Mouse (Mus musculus): ENCODE measurements around the gene Abca3. TPM values are rescaled to one million over a fixed set of nuclear protein-coding genes. Genes with fewer than 3 reads are reported as not detected.
"Not testable (repeated sequence)": the region's sequence is repeated elsewhere in the genome, so short reads cannot be mapped to it uniquely, and the experiment has no call there.

Gene Abca3
- polyA plus RNA-seq, 1 experiment from 2014 or later = 23.4 TPM

DNA sequence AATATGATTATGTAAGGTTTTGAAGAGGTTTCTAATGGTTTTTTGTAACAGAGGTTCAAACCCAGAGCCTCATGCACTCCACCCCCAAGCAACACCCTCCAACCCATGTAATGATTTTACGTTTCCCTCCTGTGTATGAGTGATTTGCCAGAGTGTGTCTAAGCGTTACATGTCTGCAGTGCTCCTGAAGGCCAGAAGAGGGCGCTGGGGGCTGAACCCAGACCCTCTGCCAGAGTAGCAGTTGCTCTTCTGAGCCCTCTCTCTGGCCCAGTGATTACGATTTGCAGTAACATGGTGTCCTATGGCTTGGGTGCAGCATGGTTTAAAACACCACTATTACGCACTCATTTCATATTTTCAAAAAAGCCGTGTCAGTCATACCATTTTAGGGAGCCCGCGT is 39.4 kb downstream of the Abca3 start:
- Histone ChIP-seq H3K27me3 (no peaks in the 10 kb centered on the region), H3K27ac (no peak overlapping the region), H3K9me3 (no peaks in the 10 kb centered on the region), H3K4me3 (no peak overlapping the region), H3K9ac (no peak overlapping the region), H3K4me1 (replicated peaks) (no peaks in the 10 kb centered on the region), H3K36me3 (peaks cover 84% of the 10 kb centered on the region), H3K4me2 (no peak overlapping the region)
- whole genome bisulfite sequencing = 66% methylated on average over 8 of the region's 8 CpGs
- ATAC-seq (ENCODE audit: low FRiP score) = no peak

DNA sequence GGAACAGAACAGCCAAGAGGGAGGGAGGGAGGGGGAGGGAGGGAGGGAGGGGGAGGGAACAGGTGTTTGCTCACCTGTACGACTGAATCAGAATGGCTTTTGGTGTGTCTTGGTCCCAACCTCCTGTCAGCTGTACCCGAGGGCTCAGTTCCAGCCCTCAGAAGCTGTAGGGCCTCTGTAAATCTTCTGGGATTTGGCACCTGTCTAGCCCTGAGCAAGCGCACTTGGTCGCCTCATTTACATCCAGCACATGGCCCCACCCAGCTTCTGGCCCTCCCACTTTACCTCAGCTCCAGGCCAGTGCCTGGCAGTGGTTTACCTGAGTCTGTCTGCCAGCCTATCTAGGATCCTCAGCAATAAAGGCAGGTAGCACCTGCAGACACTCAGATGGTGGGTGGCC is 41.8 kb downstream of the Abca3 start:
- H3K36me3 ChIP-seq = peaks cover 84% of the 10 kb centered on the region
- H3K27me3 ChIP-seq = no peaks in the 10 kb centered on the region
- H3K4me1 ChIP-seq (replicated peaks) = no peaks in the 10 kb centered on the region
- 49% methylated on average over 4 of the region's 4 CpGs for WGBS
- no peak for ATAC-seq (ENCODE audit: low FRiP score)
- no peak overlapping the region for H3K9ac ChIP-seq
- no peak overlapping the region for H3K27ac ChIP-seq
- no peak overlapping the region for H3K4me2 ChIP-seq
- no peak overlapping the region for H3K4me3 ChIP-seq
- H3K9me3 ChIP-seq = no peaks in the 10 kb centered on the region

DNA sequence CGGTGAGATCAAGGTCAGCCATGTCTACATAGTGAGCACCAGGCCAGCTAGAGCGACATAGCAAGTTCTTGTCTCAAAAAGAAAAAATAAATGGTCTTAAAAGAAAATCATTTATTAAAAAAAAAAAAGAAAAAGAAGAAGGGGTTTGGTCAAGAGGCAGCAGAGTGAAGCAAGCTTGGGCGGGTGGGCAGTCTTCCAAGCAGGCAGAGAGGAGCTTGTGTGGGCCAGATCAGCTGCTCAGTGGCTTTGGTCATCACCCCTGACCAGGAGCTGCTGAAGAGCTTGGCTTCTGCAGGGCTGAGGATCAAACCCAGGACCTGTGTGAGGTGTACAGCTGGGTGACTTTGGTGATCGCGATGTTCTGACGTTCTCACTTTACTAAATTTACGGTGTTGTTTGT is 42.7 kb downstream of the Abca3 start:
- H3K27me3 ChIP-seq = no peaks in the 10 kb centered on the region
- H3K4me2 ChIP-seq = no peak overlapping the region
- peaks cover 84% of the 10 kb centered on the region for H3K36me3 ChIP-seq
- no peaks in the 10 kb centered on the region for H3K9me3 ChIP-seq
- H3K9ac ChIP-seq = no peak overlapping the region
- H3K4me3 ChIP-seq = no peak overlapping the region
- no peak overlapping the region for H3K27ac ChIP-seq
- no peaks in the 10 kb centered on the region for H3K4me1 ChIP-seq (replicated peaks)
- no peak for ATAC-seq (ENCODE audit: low FRiP score)
- 93% methylated on average over 7 of the region's 7 CpGs for WGBS

GRCm38 (mm10) chr17:24402371-24402770 is 50.6 kb downstream of the Abca3 start:
- Histone ChIP-seq H3K9ac (no peak overlapping the region), H3K36me3 (peaks cover 96% of the 10 kb centered on the region), H3K27me3 (no peaks in the 10 kb centered on the region), H3K4me1 (replicated peaks) (no peaks in the 10 kb centered on the region), H3K4me3 (no peak overlapping the region), H3K4me2 (no peak overlapping the region), H3K27ac (no peak overlapping the region), H3K9me3 (no peaks in the 10 kb centered on the region)
- ATAC-seq (ENCODE audit: low FRiP score) = no peak
- WGBS = 84% methylated on average over 3 of the region's 3 CpGs

DNA sequence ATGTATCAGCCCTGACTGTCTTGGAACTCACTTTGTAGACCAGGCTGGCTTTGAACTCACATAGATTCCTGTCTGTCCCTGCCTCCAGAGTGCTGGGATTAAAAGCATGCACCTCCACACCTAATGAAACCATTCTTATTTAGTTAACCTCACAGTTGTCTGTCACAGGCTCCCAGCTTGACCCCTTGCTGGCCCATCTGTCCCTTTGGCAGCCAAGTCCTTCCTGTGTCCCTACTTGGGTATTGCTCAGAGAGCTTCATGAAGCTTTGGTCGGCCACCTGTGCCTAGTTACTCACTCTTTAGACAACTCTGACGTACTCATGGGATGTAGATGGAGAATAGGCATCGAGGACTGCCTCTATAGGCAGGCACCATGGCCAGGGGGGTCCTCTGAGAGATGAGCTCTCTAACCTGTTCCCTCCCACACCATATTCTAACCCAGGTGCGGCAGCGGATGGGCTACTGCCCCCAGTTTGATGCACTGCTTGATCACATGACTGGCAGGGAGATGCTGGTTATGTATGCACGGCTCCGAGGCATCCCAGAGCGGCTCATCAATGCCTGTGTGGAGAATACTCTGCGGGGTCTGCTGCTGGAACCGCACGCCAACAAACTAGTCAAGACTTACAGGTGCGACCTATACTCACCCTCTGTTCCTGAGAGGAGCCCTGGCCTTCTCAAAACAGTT is 55.5 kb downstream of the Abca3 start:
- 90% methylated on average over 12 of the region's 12 CpGs for WGBS
- no peak for ATAC-seq (ENCODE audit: low FRiP score)
- 0 out of 2 replicates have a peak overlapping the region, but pooled peaks have one; percentile 2 for H3K9ac ChIP-seq
- no peak overlapping the region for H3K4me2 ChIP-seq
- H3K27me3 ChIP-seq = no peaks in the 10 kb centered on the region
- no peaks in the 10 kb centered on the region for H3K9me3 ChIP-seq
- no peaks in the 10 kb centered on the region for H3K4me1 ChIP-seq (replicated peaks)
- H3K4me3 ChIP-seq = no peak overlapping the region
- H3K36me3 ChIP-seq = peaks cover 91% of the 10 kb centered on the region
- no peak overlapping the region for H3K27ac ChIP-seq

DNA sequence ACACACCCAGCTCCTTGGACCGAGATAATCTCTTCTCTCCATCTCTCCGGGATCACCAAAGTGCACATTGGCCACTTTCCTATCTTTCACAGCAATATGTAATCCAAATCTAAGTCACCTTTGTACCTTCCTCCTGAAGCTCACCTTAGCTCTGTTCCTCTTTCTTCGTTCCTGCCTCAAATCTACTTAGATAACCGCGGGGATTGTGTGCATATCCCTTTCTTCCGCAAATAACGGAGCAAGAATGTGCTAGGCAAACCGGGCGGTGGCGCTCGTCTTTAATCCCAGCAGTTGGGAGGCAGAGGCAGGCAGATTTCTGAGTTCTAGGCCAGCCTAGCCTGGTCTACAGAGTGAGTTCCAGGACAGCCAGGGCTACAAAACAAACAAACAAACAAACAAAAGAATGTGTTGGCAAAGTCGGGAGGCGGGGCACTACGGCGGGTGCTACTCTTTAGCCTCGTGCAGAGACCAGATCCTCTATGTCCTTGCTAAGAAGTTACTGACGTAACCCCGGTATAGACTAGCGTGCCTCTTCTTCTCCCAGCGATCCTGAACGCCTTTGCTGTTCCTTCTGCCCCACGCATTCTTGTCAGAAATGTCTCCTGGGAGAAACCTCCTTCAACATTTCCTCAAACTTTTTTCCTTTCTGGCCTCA is 61.9 kb downstream of the Abca3 start:
- H3K4me2 ChIP-seq = peak overlapping the region; percentile 98
- H3K9ac ChIP-seq = peak overlapping the region; percentile 71
- peaks cover 49% of the 10 kb centered on the region for H3K36me3 ChIP-seq
- no peaks in the 10 kb centered on the region for H3K9me3 ChIP-seq
- peak overlapping the region; percentile 71 for H3K4me3 ChIP-seq
- peaks cover 38% of the 10 kb centered on the region for H3K4me1 ChIP-seq (replicated peaks)
- WGBS = 36% methylated on average over 22 of the region's 22 CpGs
- H3K27ac ChIP-seq = peak overlapping the region; percentile 94
- peak; percentile 43; the same call in 1 of the 2 replicates for ATAC-seq (ENCODE audit: low FRiP score)
- no peaks in the 10 kb centered on the region for H3K27me3 ChIP-seq

- peak; percentile 94 for ATAC-seq (ENCODE audit: low FRiP score)
Measured at GRCm38 (mm10) chr17:24414230-24414976, 62.7 kb downstream of the Abca3 start, which contains the start of gene Rnps1. Gene Rnps1 (plus strand): TSS chr17:24414565.

DNA sequence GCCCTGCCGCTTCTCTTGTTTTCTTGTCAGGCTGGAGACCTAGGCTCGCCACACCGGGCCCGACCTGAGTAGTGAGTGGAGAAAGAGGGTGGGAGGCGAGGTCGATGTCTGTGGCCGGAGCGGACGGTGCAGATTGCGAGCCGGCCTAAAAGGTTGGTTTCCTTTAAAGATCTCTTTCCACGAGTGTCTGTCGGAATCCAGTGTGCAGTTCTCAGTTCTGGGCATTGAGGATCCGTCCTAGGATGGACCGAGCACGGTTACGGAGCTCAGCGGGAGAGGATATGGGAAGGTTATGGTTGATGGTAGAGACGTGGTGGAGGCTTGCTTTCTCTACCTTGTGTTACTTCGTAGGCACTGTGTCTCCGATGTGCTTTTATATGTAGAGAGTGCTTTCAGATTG is 63.3 kb downstream of the Abca3 start:
- ATAC-seq (ENCODE audit: low FRiP score) = no peak
- peaks cover 49% of the 10 kb centered on the region for H3K36me3 ChIP-seq
- under 1% methylated on average over 21 of the region's 21 CpGs for WGBS
- H3K9ac ChIP-seq = peak overlapping the region; percentile 89
- peak overlapping the region; percentile 98 for H3K4me2 ChIP-seq
- H3K27me3 ChIP-seq = no peaks in the 10 kb centered on the region
- peaks cover 38% of the 10 kb centered on the region for H3K4me1 ChIP-seq (replicated peaks)
- peak overlapping the region; percentile 94 for H3K27ac ChIP-seq
- H3K4me3 ChIP-seq = peak overlapping the region; percentile 71
- no peaks in the 10 kb centered on the region for H3K9me3 ChIP-seq

More at GRCm38 (mm10) chr17:24414230-24414976, 62.7 kb downstream of the Abca3 start, which contains the start of gene Rnps1:
- Histone ChIP-seq H3K27ac (peak within 1 kb of the TSS; percentile 94), H3K4me1 (replicated peaks) (peaks cover 38% of the 10 kb centered on the region), H3K4me2 (peak within 1 kb of the TSS; percentile 98), H3K27me3 (no peaks in the 10 kb centered on the region), H3K9me3 (no peaks in the 10 kb centered on the region), H3K9ac (peak within 1 kb of the TSS; percentile 89), H3K4me3 (peak within 1 kb of the TSS; percentile 71), H3K36me3 (peaks cover 49% of the 10 kb centered on the region)
- under 1% methylated on average over 63 of the region's 64 CpGs for WGBS

- H3K36me3 ChIP-seq = peaks cover 52% of the 10 kb centered on the region
- peak overlapping the region; percentile 71 for H3K4me3 ChIP-seq
- ATAC-seq (ENCODE audit: low FRiP score) = no peak
- peaks cover 38% of the 10 kb centered on the region for H3K4me1 ChIP-seq (replicated peaks)
- no peaks in the 10 kb centered on the region for H3K9me3 ChIP-seq
- peak overlapping the region; percentile 98 for H3K4me2 ChIP-seq
- H3K27ac ChIP-seq = no peak overlapping the region
- 0 out of 2 replicates have a peak overlapping the region, but pooled peaks have one; percentile 89 for H3K9ac ChIP-seq
- WGBS = 95% methylated on average over 3 of the region's 3 CpGs
- no peaks in the 10 kb centered on the region for H3K27me3 ChIP-seq
Measured at GRCm38 (mm10) chr17:24416051-24416652, 64.4 kb downstream of the Abca3 start.

DNA sequence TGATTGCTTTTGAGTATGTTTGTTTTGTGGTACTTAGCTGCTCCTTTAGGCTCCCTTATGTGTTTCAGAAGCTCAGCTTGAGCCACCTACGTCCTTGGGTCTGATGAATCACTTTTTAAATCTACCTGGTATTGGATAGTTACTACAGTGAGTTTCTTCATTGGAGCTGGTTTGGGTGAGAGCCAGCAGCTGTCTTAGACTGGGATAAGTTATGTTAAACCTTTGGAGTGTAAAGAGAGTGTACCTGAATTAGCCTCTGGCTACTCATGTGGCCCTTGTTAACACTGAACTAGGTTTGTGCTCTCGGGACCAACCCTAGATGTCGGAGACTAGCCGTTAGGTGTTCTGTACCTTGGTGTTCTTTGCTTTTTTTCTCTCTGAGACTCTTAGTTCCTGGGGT is 71.4 kb downstream of the Abca3 start:
- H3K4me1 ChIP-seq (replicated peaks) = peaks cover 20% of the 10 kb centered on the region
- H3K36me3 ChIP-seq = peaks cover 70% of the 10 kb centered on the region
- no peak overlapping the region for H3K9ac ChIP-seq
- no peaks in the 10 kb centered on the region for H3K9me3 ChIP-seq
- no peak overlapping the region for H3K4me3 ChIP-seq
- WGBS = 98% methylated on average over 4 of the region's 4 CpGs
- no peak for ATAC-seq (ENCODE audit: low FRiP score)
- no peaks in the 10 kb centered on the region for H3K27me3 ChIP-seq
- H3K27ac ChIP-seq = no peak overlapping the region
- no peak overlapping the region for H3K4me2 ChIP-seq

GRCm38 (mm10) chr17:24424489-24424888 is 72.7 kb downstream of the Abca3 start:
- Histone ChIP-seq H3K27ac (no peak overlapping the region), H3K36me3 (peaks cover 57% of the 10 kb centered on the region), H3K9me3 (no peaks in the 10 kb centered on the region), H3K4me1 (replicated peaks) (peaks cover 27% of the 10 kb centered on the region), H3K4me3 (no peak overlapping the region), H3K9ac (no peak overlapping the region), H3K4me2 (no peak overlapping the region), H3K27me3 (no peaks in the 10 kb centered on the region)
- no peak for ATAC-seq (ENCODE audit: low FRiP score)
- 97% methylated on average over 5 of the region's 5 CpGs for WGBS

DNA sequence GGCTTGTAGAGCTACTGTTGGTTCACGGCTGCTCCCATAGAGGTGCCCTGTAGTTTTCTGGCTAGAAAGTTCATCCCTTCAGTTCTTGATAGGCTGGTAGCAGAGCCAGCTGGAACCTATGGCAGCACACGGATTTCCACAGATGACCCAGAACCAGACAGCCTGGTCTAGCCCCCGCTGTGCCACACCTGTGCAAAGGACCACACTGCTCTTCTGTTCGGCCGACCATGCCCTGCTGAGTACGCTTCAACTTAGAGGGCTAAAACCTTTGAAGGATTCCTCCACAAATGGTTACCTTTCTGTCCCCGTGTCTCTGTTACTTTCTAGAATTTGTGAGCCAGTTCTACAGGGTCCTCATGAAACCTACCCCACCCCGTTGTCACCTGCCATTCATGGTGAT is 73.6 kb downstream of the Abca3 start:
- H3K9me3 ChIP-seq; H3K4me2 ChIP-seq; H3K27ac ChIP-seq; H3K9ac ChIP-seq; H3K27me3 ChIP-seq; ATAC-seq (ENCODE audit: low FRiP score); H3K4me3 ChIP-seq: not testable (repeated sequence)
- H3K36me3 ChIP-seq = peaks cover 48% of the 10 kb centered on the region
- H3K4me1 ChIP-seq (replicated peaks) = peaks cover 31% of the 10 kb centered on the region
- 96% methylated on average over 6 of the region's 8 CpGs for WGBS
